Comparison of ENCODE assay signal across 14 mouse cellular contexts in the genomic region with DNA sequence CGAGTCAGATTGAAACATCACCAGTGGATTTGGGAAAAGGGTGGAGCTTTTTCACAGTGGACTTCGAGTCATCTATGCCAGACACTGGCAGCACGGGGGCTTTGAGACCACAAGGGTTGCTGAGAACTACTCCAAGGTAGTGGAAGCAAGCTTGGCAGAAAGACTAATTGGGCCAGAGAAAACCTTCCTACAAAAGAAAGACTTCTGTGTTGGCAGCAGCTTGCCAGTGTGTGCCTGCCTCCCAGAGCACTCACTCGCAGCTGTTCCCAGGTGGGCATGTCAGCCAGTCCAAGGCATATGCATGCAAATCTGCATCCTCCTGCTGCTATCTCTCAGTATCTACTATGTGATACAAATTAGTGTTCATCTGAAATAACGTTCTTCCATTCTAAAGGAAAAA.
DNase-seq lines count a peak whose midpoint lies in the region; ATAC-seq lines count a peak whose summit lies in the region.
"Had no signal": no experiment of that assay in that cellular context is flagged by ENCODE, and none has a peak within 500 bp of the region (broad histone marks: within the 10 kb centered on the region; RNA-seq: fewer than 3 reads in every experiment).

No protein-coding gene starts in this region.

- H3K36me3 ChIP-seq in midbrain, embryonic 15.5 days (replicated peaks), result no peaks in the 10 kb centered on the region
- H3K36me3 ChIP-seq in midbrain, embryonic 10.5 days, result no peaks in the 10 kb centered on the region
- H3K36me3 ChIP-seq in kidney, embryonic 15.5 days, result no peaks in the 10 kb centered on the region
- H3K36me3 ChIP-seq in intestine, embryonic 16.5 days (ENCODE audit: control insufficient read depth, insufficient read depth, low read length), result no peaks in the 10 kb centered on the region
- H3K36me3 ChIP-seq: neural tube, embryonic 12.5 days; stomach, embryonic 15.5 days had no signal

- intact Hi-C loops in left cerebral cortex, postnatal 14 days (cut with DNase I), result no loop called here

- no peak overlapping the region for H3K4me2 ChIP-seq in midbrain, embryonic 15.5 days
- H3K4me2 ChIP-seq in kidney, embryonic 15.5 days, result no peak overlapping the region
- H3K4me2 ChIP-seq in intestine, embryonic 16.5 days (ENCODE audit: low read depth, low read length), result no peak overlapping the region
- H3K4me2 ChIP-seq: neural tube, embryonic 12.5 days; stomach, embryonic 15.5 days had no signal

- H3K27me3 ChIP-seq in midbrain, embryonic 15.5 days (replicated peaks), result no peaks in the 10 kb centered on the region
- no peaks in the 10 kb centered on the region for H3K27me3 ChIP-seq in midbrain, embryonic 10.5 days (ENCODE audit: low read depth, poor library complexity, severe bottlenecking)
- H3K27me3 ChIP-seq in kidney, embryonic 15.5 days, result no peaks in the 10 kb centered on the region
- H3K27me3 ChIP-seq in intestine, embryonic 16.5 days (replicated peaks; ENCODE audit: control insufficient read depth, insufficient read depth, low read length), result no peaks in the 10 kb centered on the region
- H3K27me3 ChIP-seq: neural tube, embryonic 12.5 days; stomach, embryonic 15.5 days had no signal

- no peak overlapping the region for H3K9ac ChIP-seq in midbrain, embryonic 15.5 days
- H3K9ac ChIP-seq in kidney, embryonic 15.5 days, result no peak overlapping the region
- no peak overlapping the region for H3K9ac ChIP-seq in intestine, embryonic 16.5 days (ENCODE audit: low read depth, low read length)
- H3K9ac ChIP-seq: liver, embryonic 14.5 days; neural tube, embryonic 12.5 days; stomach, embryonic 15.5 days had no signal

- peaks cover 4% of the 10 kb centered on the region for H3K4me1 ChIP-seq in midbrain, embryonic 15.5 days
- H3K4me1 ChIP-seq in midbrain, embryonic 10.5 days, result no peaks in the 10 kb centered on the region
- no peaks in the 10 kb centered on the region for H3K4me1 ChIP-seq in kidney, embryonic 15.5 days
- H3K4me1 ChIP-seq in intestine, embryonic 16.5 days (ENCODE audit: control insufficient read depth, insufficient read depth, low read length), result no peaks in the 10 kb centered on the region
- H3K4me1 ChIP-seq: neural tube, embryonic 12.5 days; stomach, embryonic 15.5 days had no signal

- WGBS in midbrain, embryonic 15.5 days, result 57% methylated on average over 5 of the region's 5 CpGs
- WGBS in midbrain, embryonic 10.5 days, result 89% methylated on average over 5 of the region's 5 CpGs
- 78% methylated on average over 5 of the region's 5 CpGs for WGBS in kidney, embryonic 15.5 days
- 70% methylated on average over 5 of the region's 5 CpGs for WGBS in intestine, embryonic 16.5 days

- peak overlapping the region; percentile 35; the same call in 1 of the 2 replicates for H3K27ac ChIP-seq in midbrain, embryonic 15.5 days
- H3K27ac ChIP-seq in midbrain, embryonic 10.5 days (replicated peaks), result no peak overlapping the region
- no peak overlapping the region for H3K27ac ChIP-seq in kidney, embryonic 15.5 days
- H3K27ac ChIP-seq in intestine, embryonic 16.5 days (ENCODE audit: low read length), result no peak overlapping the region
- H3K27ac ChIP-seq: liver, embryonic 14.5 days; neural tube, embryonic 12.5 days; stomach, embryonic 15.5 days had no signal

- H3K9me3 ChIP-seq in midbrain, embryonic 15.5 days, result no peaks in the 10 kb centered on the region
- H3K9me3 ChIP-seq in midbrain, embryonic 10.5 days (replicated peaks), result no peaks in the 10 kb centered on the region
- no peaks in the 10 kb centered on the region for H3K9me3 ChIP-seq in kidney, embryonic 15.5 days (replicated peaks)
- no peaks in the 10 kb centered on the region for H3K9me3 ChIP-seq in intestine, embryonic 16.5 days (ENCODE audit: control insufficient read depth, low read length)
- H3K9me3 ChIP-seq: neural tube, embryonic 12.5 days; stomach, embryonic 15.5 days had no signal

- H3K4me3 ChIP-seq in midbrain, embryonic 15.5 days, result no peak overlapping the region
- H3K4me3 ChIP-seq in midbrain, embryonic 10.5 days, result no peak overlapping the region
- no peak overlapping the region for H3K4me3 ChIP-seq in kidney, embryonic 15.5 days (replicated peaks)
- no peak overlapping the region for H3K4me3 ChIP-seq in intestine, embryonic 16.5 days (ENCODE audit: low read length)
- H3K4me3 ChIP-seq: neural tube, embryonic 12.5 days; stomach, embryonic 15.5 days had no signal

- DNase-seq in cerebellum, postnatal 10 days, result peak; percentile 64 to 75
- DNase-seq in cerebellum, adult 11-12 months, result no peak
- no peak for DNase-seq in midbrain, embryonic 10.5 days (ENCODE audit: low spot score)
- peak; percentile 62 to 67 for DNase-seq in left cerebral cortex, postnatal 14 days (ENCODE audit: low spot score in 2 of 2)
- no peak for DNase-seq in thymus, adult 18-20 months
- DNase-seq: adrenal gland, postnatal 36 days; cerebellum, adult 18-20 months; kidney, adult 11 months had no signal

- no peak for ATAC-seq in midbrain, embryonic 15.5 days (replicated peaks)
- no peak for ATAC-seq in kidney, embryonic 15.5 days (replicated peaks; ENCODE audit: low FRiP score)
- ATAC-seq in intestine, embryonic 16.5 days, result no peak

Comparison
In these comparisons a context has a peak if more than half of its experiments do, and no peak if none do; other contexts are left out.
1. DNase-seq: peak in cerebellum, postnatal 10 days (2 of 2) and left cerebral cortex, postnatal 14 days (2 of 2); none in cerebellum, adult 11-12 months (single experiment), midbrain, embryonic 10.5 days (single experiment) and thymus, adult 18-20 months (0 of 2).